Mouse (Mus musculus): ENCODE data around the gene Plxdc1. TPM values are rescaled to one million over a fixed set of nuclear protein-coding genes. Genes with fewer than 3 reads are reported as not detected.

The Plxdc1 gene
- total RNA-seq, 2 experiments from 2014 or later: 1.3 to 2.4 TPM

- ATAC-seq (replicated peaks; ENCODE audit: low FRiP score, poor library complexity, severe bottlenecking): no peak
These were observed 32.8 kb upstream of the Plxdc1 start for GRCm38 (mm10) chr11:98018858-98019641.

GRCm38 (mm10) chr11:98018222-98018621 is 32.0 kb upstream of the Plxdc1 start:
- ATAC-seq (replicated peaks; ENCODE audit: low FRiP score, poor library complexity, severe bottlenecking): no peak

- ATAC-seq (replicated peaks; ENCODE audit: low FRiP score, poor library complexity, severe bottlenecking): no peak
These were observed 30.6 kb upstream of the Plxdc1 start for GRCm38 (mm10) chr11:98016824-98017223.

- ATAC-seq (replicated peaks; ENCODE audit: low FRiP score, poor library complexity, severe bottlenecking): no peak
These were observed 29.9 kb upstream of the Plxdc1 start for GRCm38 (mm10) chr11:98016177-98016576.

- ATAC-seq (replicated peaks; ENCODE audit: low FRiP score, poor library complexity, severe bottlenecking): no peak
These were observed 26.6 kb upstream of the Plxdc1 start for GRCm38 (mm10) chr11:98012831-98013230.

- ATAC-seq (replicated peaks; ENCODE audit: low FRiP score, poor library complexity, severe bottlenecking): no peak
These were observed 25.5 kb upstream of the Plxdc1 start for GRCm38 (mm10) chr11:98011716-98012115.

DNA sequence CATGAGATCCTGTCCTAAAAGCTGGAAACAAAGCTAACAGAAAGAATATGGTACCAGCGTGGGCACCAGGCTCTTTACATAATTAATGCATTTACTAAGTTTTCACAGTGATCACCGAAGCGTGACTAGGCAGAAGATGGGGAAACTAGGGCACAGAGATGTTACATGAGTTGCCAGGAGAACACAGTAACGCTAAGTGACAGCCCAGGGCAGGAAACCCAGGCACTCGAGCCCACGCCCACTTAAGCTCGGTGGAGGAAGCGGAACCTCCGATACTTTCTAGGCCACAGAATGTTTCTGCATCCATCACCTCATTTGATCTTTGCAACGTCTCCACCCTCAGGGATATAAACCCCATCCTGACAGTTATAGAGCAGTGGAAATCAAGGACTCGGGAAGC is 21.8 kb upstream of the Plxdc1 start:
- no peak for ATAC-seq (replicated peaks; ENCODE audit: low FRiP score, poor library complexity, severe bottlenecking)

DNA sequence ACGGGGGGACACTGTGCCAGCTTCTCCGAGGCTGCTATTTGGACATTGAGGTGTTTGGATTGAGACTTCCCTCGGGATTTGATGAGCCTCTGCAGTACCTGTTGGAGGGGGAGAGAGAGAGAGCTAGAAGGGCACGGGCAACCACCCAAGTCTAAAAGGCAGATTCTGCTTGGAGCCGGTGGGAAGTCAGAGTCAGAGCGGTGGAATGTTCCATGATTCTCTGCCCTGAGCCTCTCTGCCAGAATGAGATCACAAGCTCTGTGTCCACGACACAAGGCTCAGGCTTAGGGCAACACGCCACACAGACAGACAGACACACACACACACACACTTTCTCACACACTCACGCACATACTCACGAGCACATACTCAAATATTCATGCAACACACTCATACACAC is 19.4 kb upstream of the Plxdc1 start:
- ATAC-seq (replicated peaks; ENCODE audit: low FRiP score, poor library complexity, severe bottlenecking): no peak

GRCm38 (mm10) chr11:98005076-98005475 is 18.8 kb upstream of the Plxdc1 start:
- ATAC-seq (replicated peaks; ENCODE audit: low FRiP score, poor library complexity, severe bottlenecking): no peak

DNA sequence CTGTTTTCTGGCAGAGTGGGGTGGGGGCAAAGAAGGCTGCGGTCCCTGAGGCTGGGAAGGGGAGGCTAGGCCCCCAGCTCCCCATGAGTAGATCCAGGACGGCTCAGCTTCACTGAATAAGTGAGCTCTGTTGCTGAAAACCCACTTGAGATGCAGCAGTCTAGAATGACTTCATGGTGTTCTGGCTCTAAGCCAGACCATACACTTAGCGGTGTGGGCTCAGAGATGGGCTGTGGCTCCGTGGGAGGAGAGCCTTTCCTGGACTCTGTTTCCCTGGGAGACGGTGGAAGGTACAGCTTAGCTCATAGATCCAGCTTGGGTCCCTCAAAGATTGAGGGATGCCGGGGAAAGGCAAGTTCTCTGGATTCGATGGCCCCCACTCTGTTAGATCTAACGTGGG is 17.9 kb upstream of the Plxdc1 start:
- ATAC-seq (replicated peaks; ENCODE audit: low FRiP score, poor library complexity, severe bottlenecking): no peak

- ATAC-seq (replicated peaks; ENCODE audit: low FRiP score, poor library complexity, severe bottlenecking): no peak
These were observed 17.0 kb upstream of the Plxdc1 start for GRCm38 (mm10) chr11:98003171-98003671.

DNA sequence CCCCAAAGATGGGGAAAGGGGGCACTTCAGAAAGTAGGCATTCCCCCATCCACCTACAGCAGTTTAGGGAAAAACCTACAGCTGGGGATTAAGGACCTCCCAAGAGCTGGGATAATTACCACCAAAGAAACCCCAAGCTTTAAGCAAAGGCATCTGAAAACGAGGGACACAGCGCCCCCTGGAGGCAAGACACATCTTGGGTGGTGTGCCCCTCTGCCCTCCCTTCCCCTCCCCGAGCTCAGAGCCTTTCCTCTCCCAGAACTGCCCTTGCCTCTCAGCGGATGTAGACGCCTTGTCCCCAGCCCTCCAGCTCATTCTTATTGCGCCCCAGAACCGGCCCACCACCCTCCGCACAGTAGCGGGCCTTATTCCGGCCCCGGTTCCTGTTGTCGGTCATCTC is 16.4 kb upstream of the Plxdc1 start:
- ATAC-seq (replicated peaks; ENCODE audit: low FRiP score, poor library complexity, severe bottlenecking): 0 out of 2 replicates have a peak, but pooled peaks have one; percentile 43

GRCm38 (mm10) chr11:98001986-98002385 is 15.7 kb upstream of the Plxdc1 start:
- no peak for ATAC-seq (replicated peaks; ENCODE audit: low FRiP score, poor library complexity, severe bottlenecking)

GRCm38 (mm10) chr11:98001351-98001824 is 15.1 kb upstream of the Plxdc1 start:
- ATAC-seq (replicated peaks; ENCODE audit: low FRiP score, poor library complexity, severe bottlenecking): no peak

DNA sequence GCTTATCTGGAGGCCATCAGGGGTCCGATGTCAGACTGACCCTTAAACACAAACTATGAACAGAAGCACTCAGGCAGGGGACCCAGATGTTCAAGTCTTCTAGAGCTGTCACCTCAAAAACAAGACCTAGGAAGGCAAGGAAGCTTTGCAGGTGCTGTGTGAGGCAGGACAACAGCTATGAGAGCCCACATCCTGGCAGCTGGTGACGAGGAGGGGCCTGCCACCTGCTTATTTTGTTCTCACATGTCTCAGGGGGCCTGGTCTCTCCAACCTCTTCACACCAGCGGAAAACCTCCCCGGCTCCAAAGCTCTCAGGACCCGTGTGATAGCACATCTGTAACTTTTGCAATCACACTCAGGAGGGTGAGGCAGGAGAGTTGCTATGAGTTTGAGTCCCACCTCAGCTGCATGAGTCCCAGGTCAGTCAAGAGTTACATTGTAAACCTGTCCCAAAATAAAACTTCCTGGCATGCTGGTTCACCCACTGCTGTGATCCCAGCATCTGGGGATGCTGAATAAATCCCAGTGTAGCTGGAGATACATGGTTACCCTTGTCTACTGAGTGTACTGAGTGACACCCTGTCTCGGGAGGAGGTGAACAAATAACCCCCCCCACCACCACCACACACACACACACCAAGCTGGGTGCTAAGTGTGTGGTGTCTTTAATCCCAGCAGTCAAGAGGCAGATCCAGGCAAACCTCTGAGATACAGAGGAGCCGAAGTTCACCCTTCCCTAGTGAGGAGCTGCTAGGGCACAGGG is 14.3 kb upstream of the Plxdc1 start:
- ATAC-seq (replicated peaks; ENCODE audit: low FRiP score, poor library complexity, severe bottlenecking): no peak

DNA sequence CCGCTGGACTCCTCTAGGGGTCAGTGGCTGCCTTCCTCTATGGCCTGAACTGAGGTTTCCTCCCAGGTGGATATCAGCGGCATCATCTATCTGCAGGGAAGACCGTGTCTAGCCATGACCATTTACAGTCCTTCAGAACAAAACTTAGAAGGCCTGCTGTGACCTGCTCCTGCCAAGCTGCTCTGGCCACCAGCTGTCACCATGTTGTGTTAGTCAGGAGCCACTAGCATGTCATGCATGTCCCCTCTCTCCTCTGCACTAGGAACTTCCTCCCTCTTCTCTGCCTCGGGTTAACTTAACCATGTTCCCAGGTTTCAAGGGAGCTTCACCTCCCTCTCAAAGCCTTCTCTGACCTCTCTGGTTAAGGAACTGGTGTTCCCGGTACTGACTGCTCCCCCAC is 13.5 kb upstream of the Plxdc1 start:
- ATAC-seq (replicated peaks; ENCODE audit: low FRiP score, poor library complexity, severe bottlenecking): no peak

DNA sequence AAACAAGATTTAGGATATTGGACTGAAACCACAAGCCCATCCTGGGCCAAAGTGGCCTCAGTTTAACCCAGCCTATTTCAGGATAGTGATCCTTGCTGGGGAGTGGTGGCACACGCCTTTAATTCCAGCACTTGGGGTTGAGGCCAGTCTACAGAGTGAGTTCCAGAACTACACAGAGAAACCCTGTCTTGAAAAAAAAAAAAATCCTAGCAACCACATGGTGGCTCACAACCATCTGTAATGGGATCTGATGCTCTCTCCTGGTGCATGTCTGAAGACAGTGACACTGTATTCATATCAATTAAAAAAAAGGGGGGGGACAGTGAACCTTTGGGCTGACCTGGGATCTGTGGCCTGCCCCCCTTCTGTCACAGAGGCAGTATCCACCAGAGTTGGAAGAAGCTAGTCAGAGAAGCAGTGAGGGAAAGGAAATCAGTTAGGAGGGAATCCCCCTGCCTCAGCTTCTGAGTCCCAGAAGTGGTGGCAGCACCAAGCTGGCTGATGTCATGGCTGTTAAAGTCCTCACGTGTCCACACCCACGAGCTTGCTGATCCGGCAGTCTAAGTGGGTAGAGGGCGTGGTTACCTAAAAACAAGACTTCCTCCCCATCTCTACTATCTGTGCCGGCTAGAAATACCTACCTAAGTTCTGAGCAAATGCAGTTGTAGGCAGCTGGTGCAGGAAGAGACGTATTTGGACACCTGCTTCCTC is 12.8 kb upstream of the Plxdc1 start:
- ATAC-seq (replicated peaks; ENCODE audit: low FRiP score, poor library complexity, severe bottlenecking): no peak

DNA sequence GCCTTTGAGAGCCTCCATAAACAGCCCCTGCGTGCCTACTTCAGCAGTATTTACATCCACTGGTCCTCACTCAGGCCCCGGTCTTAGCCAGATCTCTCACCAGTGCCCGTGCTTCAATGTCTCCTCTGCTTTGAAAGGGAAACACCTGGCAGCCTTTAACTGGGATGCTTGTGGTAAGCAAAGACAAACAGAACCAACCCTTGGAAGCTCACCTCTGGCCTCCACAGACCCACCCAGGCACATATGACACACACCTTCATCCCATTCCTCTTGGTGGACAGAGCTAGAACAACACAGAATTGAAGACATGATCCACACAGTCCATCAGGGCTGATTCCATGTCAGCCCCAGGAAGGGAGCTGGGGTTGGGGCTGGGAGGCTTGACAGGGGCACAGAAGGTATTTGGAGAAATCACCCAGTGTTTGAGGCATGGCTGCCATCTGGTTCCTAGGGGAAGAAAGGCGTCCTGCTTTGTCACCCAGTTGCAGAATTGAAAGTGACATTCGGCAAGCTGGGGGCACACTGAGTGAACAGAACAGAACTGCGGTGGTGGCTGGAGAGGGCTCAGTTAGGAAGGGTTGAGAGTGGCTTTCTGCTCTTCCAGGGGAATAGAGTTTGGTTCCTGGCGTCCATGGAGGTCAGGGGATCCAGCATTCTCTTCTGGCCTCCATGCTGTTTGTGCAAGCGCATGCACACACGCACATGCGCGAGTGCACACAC is 12.0 kb upstream of the Plxdc1 start:
- no peak for ATAC-seq (replicated peaks; ENCODE audit: low FRiP score, poor library complexity, severe bottlenecking)

DNA sequence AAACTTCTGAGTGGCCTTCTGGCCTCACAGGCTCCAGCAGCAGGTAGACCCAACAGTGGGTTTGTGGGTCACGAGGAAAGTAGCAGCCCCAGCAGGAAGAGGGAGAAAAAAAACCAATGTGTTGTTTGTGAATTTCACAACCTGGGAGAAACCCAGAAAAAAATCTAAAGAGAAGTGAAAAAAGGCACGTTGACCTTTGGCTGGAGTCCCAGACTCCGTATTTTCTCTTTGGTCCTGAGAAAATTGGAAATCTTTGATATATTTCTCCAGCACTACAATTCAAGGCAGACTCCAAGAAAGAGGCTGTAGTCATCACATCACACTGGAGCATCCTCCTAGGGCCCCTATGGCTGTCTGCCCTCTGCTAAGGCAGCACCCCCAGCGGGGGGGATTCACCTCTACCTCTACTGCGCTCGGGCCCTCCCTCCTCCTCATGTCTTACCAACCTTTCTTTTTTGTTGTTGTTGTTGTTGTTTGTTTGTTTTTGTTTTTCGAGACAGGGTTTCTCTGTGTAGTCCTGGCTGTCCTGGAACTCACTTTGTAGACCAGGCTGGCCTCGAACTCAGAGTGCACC is 11.2 kb upstream of the Plxdc1 start:
- no peak for ATAC-seq (replicated peaks; ENCODE audit: low FRiP score, poor library complexity, severe bottlenecking)

Data from erythroid progenitor cell, adult 5-6 weeks (primary cell).